Mouse (Mus musculus): ENCODE data around the gene Col26a1.

DNA sequence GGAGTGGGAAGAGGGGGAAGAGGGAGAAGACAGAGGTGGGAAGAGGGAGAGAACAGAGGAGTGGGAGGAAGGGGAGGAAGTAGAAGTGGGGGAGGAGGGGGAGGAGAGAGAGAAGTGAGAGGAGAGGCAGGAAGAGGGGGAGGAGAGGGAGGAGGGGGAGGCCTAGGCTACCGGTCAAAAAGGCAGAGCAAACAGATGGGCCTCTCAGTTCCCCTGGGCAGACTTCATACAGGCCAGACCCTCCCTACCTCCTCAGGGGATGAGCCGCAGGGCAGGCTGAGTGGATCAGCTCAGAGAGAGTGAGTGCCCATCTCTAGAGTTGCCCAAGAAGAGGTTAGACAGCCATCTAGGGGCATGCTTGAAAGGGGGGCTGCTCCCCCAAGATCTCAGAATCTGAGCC is 86.1 kb downstream of the Col26a1 start:
- TF ChIP-seq CTCF (conservative IDR thresholded peaks at IDR 0.05; ENCODE audit: low read length) (no peak), POU5F1 (IDR thresholded peaks at IDR 0.05; ENCODE audit: borderline replicate concordance, low read length) (no peak), NANOG (IDR thresholded peaks at IDR 0.05; ENCODE audit: borderline replicate concordance, low read length) (no peak)

Measured in E14TG2a.4 (cell line).